Comparison of ENCODE assay signal across 7 mouse cellular contexts in genomic region chr2:158146223-158146622, GRCm38 (mm10). TPM values are rescaled to one million over a fixed set of nuclear protein-coding genes. Genes with fewer than 3 reads are reported as not detected.
A peak's percentile ranks its signal among the peaks of the same experiment; 100 is the strongest.
DNase-seq lines count a peak whose midpoint lies in the region; ATAC-seq lines count a peak whose summit lies in the region.

TSS of gene Tgm2 (minus strand) at chr2:158146436.

- H3K36me3 ChIP-seq in embryonic facial prominence, embryonic 10.5 days (replicated peaks), result no peaks in the 10 kb centered on the region
- H3K36me3 ChIP-seq in limb, embryonic 12.5 days, result no peaks in the 10 kb centered on the region
- H3K36me3 ChIP-seq in midbrain, embryonic 14.5 days (ENCODE audit: control insufficient read depth, insufficient read depth, low read length), result no peaks in the 10 kb centered on the region

- peaks cover 40% of the 10 kb centered on the region for H3K27me3 ChIP-seq in embryonic facial prominence, embryonic 10.5 days (replicated peaks; ENCODE audit: low read depth, poor library complexity, severe bottlenecking)
- peaks cover 47% of the 10 kb centered on the region for H3K27me3 ChIP-seq in limb, embryonic 12.5 days
- H3K27me3 ChIP-seq in midbrain, embryonic 14.5 days (ENCODE audit: control insufficient read depth, insufficient read depth, low read length), result no peaks in the 10 kb centered on the region; the same call in 1 of the 2 replicates

- H3K4me2 ChIP-seq in limb, embryonic 12.5 days, result peak within 1 kb of the TSS; percentile 66
- H3K4me2 ChIP-seq in midbrain, embryonic 14.5 days (ENCODE audit: low read length), result peak within 1 kb of the TSS; percentile 48

- peak within 1 kb of the TSS; percentile 76; the same call in 1 of the 2 replicates for H3K27ac ChIP-seq in embryonic facial prominence, embryonic 10.5 days (replicated peaks)
- no peak within 1 kb of the TSS for H3K27ac ChIP-seq in limb, embryonic 12.5 days
- no peak within 1 kb of the TSS for H3K27ac ChIP-seq in midbrain, embryonic 14.5 days (replicated peaks; ENCODE audit: low read depth, low read length)

- under 1% methylated on average over 33 of the region's 33 CpGs for WGBS in embryonic facial prominence, embryonic 10.5 days
- under 1% methylated on average over 27 of the region's 33 CpGs for WGBS in limb, embryonic 12.5 days
- WGBS in midbrain, embryonic 14.5 days, result under 1% methylated on average over 33 of the region's 33 CpGs

- peaks cover 5% of the 10 kb centered on the region; the same call in 1 of the 2 replicates for H3K9me3 ChIP-seq in embryonic facial prominence, embryonic 10.5 days
- H3K9me3 ChIP-seq in limb, embryonic 12.5 days, result 0 out of 2 replicates have a peak, but pooled peaks cover 5% of the 10 kb centered on the region
- no peaks in the 10 kb centered on the region for H3K9me3 ChIP-seq in midbrain, embryonic 14.5 days (ENCODE audit: control insufficient read depth, low read length)

- H3K4me1 ChIP-seq in embryonic facial prominence, embryonic 10.5 days, result peaks cover 31% of the 10 kb centered on the region
- H3K4me1 ChIP-seq in limb, embryonic 12.5 days (replicated peaks), result peaks cover 18% of the 10 kb centered on the region
- no peaks in the 10 kb centered on the region; the same call in 1 of the 2 replicates for H3K4me1 ChIP-seq in midbrain, embryonic 14.5 days (ENCODE audit: control insufficient read depth, insufficient read depth, low read length)

- H3K4me3 ChIP-seq in embryonic facial prominence, embryonic 10.5 days, result peak within 1 kb of the TSS; percentile 61
- peak within 1 kb of the TSS; percentile 40 for H3K4me3 ChIP-seq in limb, embryonic 12.5 days (replicated peaks)
- peak within 1 kb of the TSS; percentile 15; the same call in 1 of the 2 replicates for H3K4me3 ChIP-seq in midbrain, embryonic 14.5 days (replicated peaks; ENCODE audit: low read depth, low read length)

- peak; percentile 96 for DNase-seq in adrenal gland, postnatal 10 days
- peak; percentile 88 for DNase-seq in embryonic facial prominence, embryonic 10.5 days (ENCODE audit: low spot score)
- peak; percentile 99 for DNase-seq in heart, adult 11 months
- peak; percentile 95 for DNase-seq in kidney, adult 18-20 months
- DNase-seq in midbrain, embryonic 14.5 days, result peak; percentile 78
- peak; percentile 91 for DNase-seq in spleen, adult 12 weeks (ENCODE audit: low spot score)

- ATAC-seq in limb, embryonic 12.5 days (ENCODE audit: insufficient number of reproducible peaks, insufficient read depth, low FRiP score, low TSS enrichment, low read depth), result no peak; the same call in 1 of the 2 replicates
- 0 out of 2 replicates have a peak, but pooled peaks have one; percentile 17 for ATAC-seq in midbrain, embryonic 14.5 days (ENCODE audit: low FRiP score, low TSS enrichment)

- peak within 1 kb of the TSS; percentile 57 for H3K9ac ChIP-seq in limb, embryonic 12.5 days (replicated peaks)
- 0 out of 2 replicates have a peak within 1 kb of the TSS, but pooled peaks have one; percentile 23 for H3K9ac ChIP-seq in midbrain, embryonic 14.5 days (replicated peaks; ENCODE audit: low read length)

RNA-seq across cellular contexts. Expression of gene Tgm2, which starts in this region (rescaled TPM):
- 10 to 100 TPM; 77.2 to 80.0 TPM for total RNA-seq in adrenal gland, postnatal 10 days (2021)
- 6.4 and 7.8 TPM in 2 replicates for polyA plus RNA-seq in embryonic facial prominence, embryonic 10.5 days (2016; fragmentation: Nextera tagmentation; extraction: Ambion mirVana)
- 2.6 and 3.4 TPM in 2 replicates for polyA plus RNA-seq in limb, embryonic 12.5 days (2016; fragmentation: Nextera tagmentation; extraction: Ambion mirVana)
- 0.77 and 6.8 TPM in 2 replicates for polyA plus RNA-seq in midbrain, embryonic 14.5 days (2014; fragmentation: Nextera tagmentation; extraction: Ambion mirVana)
